Mouse (Mus musculus) cerebellum, adult 11 months (tissue): ENCODE measurements around the gene Mars2.

Experiments used
- DNase-seq: peaks from one replicate; pipeline ENCODE4 v3.0.0; 2022

The Mars2 gene

GRCm38 (mm10) chr1:55236890-55237642, at the start of gene Mars2:
TSS of gene Mars2 (plus strand) at chr1:55237177.
- DNase-seq, result peak; percentile 92

DNA sequence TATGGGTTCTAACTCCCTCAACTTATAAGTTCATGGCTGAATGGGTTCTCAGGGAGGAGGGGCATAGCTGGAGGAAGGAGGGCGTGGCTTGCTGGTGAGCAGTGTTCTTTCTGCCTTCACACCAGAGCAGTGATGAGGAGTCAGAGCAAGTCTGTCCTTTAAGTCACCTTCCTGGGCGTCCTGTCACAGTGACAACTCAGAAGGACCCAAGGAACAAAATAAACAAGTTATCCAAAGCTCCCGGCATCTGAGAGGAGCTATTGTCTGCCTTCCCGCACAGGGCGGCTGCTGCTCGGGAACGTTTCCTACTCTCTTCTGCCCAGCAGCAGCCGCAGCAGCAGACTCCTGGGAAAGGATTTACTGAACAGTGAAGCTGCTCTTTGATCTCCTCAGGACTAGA, 45.0 kb upstream of the Mars2 start:
- DNase-seq, result no peak

GRCm38 (mm10) chr1:55192824-55193223, 44.2 kb upstream of the Mars2 start:
- DNase-seq, result no peak

GRCm38 (mm10) chr1:55193316-55193715, 43.7 kb upstream of the Mars2 start:
- no peak for DNase-seq

DNA sequence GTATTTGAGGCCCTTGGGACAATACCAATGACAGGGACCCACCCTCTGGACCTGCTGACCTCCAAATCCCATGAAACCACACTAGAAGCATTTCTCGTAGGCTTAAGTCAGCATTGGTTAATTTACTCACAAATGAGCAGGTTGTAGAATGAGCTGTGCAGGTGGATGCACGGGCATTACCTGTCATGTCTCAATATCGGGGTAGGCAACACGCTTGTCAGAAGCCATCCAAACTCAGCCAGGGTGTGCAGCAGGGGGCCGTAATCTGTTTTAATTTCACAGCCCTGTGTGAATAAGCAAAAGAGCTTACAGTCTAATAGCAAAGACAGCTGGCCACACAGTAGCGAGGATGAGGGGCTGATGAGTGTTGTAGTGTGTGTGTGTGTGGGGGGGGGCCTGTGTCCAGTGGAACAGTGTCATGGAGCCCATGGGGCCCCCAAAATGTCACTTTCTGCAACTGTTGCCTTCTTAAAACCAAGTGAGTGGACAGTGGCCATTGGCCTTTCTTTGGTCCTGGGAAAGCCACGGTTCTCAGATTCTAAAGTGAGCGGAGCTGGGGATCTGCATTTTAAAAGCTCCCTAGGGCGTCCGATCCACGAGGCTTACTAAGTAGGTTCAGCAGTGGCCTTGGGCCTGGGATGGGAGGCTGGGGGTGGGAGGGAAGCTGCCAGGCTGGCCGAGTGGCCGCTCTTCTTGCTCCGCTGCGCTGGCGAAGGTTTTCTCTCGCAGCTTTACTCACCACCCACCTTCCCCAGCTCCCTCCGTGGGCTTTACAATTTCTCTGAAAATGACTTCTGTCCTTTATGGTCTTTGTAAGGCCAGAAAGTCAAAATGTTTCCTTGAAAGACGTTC, 42.7 kb upstream of the Mars2 start:
- DNase-seq, result no peak

DNA sequence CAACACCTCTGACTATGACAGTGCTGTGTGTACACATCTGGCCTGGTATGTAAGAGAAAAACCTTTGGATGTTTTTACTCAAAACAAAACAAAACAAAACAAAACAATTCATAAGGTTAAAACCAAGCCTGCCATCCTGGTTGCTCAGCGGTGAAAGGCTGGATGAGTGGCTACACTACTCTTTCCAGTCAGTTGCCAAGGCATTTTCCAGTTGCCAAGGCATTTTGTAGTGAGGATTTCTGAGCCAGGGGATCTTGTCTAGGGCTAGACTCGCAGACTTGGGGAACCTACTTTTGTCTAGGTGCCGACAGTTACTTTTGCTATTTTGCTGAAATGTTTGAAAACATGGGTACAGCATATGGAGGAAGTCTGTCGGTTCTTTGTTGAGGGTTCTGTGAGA, 42.0 kb upstream of the Mars2 start:
- no peak for DNase-seq

DNA sequence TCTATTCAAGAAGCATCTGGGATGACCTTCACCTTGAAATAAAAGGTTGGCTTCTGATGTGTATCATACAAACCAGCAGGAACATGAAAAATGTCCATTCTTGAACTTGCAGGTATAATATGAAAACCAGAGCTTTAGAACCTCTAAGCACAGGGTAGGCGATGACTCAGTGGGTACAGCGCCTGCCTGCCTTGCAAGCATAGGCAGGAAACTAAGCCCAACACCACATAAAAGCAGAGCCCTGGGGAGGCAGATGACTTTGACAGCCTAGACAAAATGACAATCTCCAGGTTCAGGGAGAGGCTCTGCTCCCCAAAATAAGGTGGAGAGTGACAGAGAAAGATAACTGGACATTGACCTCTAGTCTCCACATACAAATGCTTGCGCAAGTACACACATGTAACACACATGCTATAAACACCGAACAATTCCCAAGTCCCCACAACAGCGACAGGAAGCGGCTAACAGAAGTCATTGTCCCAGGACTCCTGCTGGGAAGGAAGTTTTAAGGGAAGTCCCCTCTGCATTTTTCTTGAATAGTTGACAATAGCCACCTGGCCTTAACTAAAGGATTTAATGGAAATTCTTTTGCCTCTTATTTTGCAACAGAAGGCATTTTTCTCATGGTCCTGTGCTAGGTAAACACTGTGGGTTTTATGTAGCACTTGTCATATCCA, 40.5 kb upstream of the Mars2 start:
- no peak for DNase-seq

DNA sequence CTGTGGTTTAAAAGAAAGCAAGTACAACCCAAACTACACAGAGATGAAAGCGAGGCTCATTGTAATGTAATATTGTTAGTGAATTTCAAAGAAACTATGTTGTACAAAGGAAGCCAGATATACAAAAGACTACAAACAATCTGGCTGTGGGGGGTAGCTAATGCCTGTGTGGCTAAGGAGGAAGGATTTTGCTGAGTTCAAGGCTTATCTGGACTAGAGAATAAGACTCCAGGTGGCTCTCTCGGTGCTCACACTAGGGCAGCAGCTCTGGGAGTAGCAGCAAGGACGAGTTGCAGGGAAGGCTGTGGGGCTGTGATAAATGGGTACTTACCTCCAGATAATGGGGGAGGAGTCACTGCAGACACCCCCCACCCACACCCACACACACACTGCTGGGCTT, 38.3 kb upstream of the Mars2 start:
- no peak for DNase-seq

GRCm38 (mm10) chr1:55201850-55202752, 34.9 kb upstream of the Mars2 start:
- DNase-seq, result no peak

- no peak for DNase-seq
Observed at GRCm38 (mm10) chr1:55205808-55206327, 31.1 kb upstream of the Mars2 start.

DNA sequence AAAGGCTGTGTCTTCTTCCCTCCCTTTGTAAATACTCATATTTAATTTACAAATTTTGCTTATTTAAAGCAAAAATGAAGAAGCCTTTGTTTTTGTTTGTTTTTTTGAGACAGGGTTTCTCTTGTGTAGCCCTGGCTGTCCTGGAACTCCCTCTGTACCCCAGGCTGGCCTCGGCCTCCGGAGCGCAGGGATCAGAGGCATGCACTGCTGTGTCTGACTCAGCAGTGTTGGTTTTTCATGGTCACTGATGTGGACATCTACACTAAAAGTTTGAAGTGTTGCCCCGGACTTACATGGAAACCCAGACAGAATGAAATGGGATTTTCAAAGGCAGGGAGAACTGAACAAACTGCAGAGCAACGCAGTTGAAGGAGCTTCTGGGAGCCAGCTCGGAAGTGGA, 29.4 kb upstream of the Mars2 start:
- DNase-seq, result no peak

GRCm38 (mm10) chr1:55208500-55209140, 28.4 kb upstream of the Mars2 start:
- DNase-seq, result no peak

- no peak for DNase-seq
Observed at GRCm38 (mm10) chr1:55210202-55210965, 26.6 kb upstream of the Mars2 start.

GRCm38 (mm10) chr1:55211081-55211480, 25.9 kb upstream of the Mars2 start:
- no peak for DNase-seq

DNA sequence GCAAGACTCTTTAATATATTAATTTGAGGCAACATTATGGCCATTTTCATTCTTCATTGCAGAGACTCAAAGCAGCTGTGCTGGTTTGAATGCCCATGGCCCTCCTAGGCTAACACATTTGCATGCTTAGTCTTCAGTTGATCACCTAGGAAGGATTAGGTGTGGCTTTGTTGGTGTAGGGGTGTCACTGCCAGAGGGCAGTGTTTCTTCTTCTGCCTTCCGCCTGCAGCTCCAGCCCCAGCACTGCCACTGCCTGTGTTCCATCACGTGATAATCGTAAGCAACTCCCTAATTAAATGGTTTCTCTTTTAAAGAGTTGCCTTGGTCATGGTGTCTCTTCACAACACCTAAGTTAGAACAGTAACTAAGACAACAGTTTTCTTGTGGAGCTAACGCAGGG, 24.2 kb upstream of the Mars2 start:
- DNase-seq, result no peak

DNA sequence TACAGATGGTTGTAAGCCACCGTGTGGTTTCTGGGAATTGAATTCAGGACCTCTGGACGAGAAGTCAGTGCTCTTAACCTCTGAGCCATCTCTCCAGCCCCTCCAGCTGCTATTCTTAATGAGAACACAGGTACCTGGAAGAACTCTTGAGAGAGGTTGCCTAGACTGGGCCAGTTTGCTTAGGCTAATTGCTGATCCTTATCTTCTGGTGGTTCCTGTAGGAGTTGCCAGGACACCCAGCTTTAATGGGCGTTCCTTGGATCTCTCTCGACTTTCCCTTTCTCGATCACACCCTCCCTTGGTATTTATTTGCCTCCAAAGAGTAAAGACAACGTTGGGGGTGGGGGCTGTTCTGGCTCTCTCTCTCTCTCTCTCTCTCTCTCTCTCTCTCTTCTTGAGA, 23.5 kb upstream of the Mars2 start:
- no peak for DNase-seq

DNA sequence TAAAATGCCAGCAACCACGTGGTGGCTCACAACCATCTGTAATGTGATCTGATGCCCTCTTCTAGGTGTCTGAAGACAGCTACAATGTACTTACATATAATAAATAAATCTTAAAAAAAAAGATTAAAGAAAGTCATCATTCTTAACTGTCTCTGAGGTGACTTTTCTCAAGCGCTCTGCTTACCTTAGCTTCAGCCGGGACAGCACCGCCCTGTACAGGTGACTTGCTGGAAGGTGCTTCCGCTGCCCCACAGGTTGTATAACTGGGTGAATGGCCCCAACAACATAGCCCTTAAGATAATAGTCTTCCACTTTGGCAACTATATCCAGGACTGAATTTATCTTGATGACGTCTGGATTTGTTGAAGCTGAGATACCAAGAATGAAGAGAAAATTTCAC, 23.0 kb upstream of the Mars2 start:
- no peak for DNase-seq

DNA sequence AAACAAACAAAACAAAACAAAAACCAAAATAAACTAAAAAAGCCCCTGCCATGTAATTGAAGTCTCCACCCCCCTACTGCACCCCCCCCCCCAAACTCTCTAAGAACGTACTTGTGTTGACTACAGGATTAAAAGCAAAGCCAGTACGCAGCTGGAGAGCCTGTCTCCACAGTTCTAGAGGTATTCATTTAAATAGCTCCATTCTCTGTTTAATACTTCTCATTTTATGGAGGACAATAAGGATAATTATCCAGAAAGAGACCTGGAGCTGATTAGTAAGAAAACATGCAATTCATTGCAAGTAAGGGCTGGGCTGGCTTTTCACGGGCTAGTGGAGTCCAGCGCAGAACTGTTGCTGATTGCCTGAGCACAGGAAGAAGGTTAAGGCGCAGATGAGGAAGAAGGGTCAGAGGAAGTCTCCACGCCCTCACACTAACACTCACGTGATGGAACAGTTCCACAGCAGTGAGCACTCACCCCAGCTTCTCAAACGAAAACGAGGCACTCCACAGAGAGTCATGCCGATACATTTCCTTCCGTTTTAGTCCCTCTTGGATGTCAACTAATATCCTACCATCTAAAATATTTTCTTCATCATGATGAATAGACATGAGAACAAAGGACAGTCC, 21.7 kb upstream of the Mars2 start:
- DNase-seq, result no peak

DNA sequence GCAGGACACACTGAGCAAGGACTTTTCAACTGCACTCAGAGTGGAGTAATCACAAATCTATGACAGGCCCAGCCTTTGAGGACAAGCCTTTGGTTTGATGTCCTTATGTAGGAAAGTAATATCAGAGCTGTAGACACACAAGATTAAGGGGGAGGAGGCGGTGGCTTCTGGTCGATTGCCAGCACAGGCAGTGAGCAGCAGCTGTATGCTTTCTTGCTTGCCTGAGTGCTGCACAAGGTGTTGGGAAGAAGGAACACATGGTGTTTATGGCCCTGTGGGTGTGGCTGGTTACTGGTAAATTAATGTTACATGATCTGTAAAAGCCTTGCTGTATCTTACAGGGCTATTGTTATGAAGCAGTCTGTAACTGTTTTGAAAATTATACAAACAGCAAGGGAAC, 19.8 kb upstream of the Mars2 start:
- DNase-seq, result no peak

GRCm38 (mm10) chr1:55221352-55221751, 15.6 kb upstream of the Mars2 start:
- DNase-seq, result no peak

GRCm38 (mm10) chr1:55223026-55223425, 14.0 kb upstream of the Mars2 start:
- no peak for DNase-seq
